Mouse (Mus musculus) kidney, postnatal 25 days (tissue): ENCODE data around the gene Emg1.

Experiments used
- DNase-seq, 2 experiments: peaks; one replicate each; pipeline ENCODE4 v3.0.0; 2021; ENCODE audit warnings: mixed read lengths in 2 of 2

Emg1 gene

DNA sequence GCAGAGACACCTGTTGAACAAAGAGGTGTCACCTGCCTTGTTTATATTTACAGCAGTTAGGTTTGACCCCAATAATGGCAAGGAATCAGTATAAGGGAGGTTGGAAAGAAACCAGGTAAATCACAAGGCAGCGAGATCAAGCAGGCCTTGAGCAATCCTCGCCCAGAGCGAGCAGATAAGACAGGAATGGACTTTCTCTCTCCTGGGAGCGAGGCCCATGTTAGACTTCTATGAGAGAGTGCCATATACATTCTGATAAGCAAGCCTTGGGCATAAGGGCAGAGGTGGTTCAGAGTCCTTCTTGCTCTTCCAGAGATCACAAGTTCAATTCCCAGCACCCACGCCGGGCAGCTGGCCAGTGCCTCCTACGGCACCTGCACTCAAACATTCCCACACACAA lies 33.2 kb downstream of the Emg1 start:
- no peak for DNase-seq

DNA sequence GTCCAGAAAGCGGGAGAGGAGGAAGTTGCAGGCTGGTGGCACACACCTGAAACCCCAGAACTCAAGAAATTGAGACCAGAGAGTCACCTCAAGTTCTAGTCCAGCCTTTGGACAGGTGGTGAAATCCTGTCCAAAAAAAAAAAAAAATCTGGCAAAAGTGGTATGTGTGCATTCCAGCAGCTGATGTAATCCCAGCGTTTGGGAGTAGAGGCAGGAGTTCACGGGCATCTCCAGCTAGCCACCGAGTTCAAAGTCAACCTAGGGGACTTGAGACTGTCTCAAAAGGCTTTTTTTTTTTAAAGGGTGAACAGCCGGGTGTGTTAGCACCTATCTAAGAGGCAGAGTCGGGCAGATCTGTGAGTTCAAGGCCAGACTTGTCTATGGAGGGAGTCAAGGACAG lies 35.8 kb downstream of the Emg1 start:
- peak in 1 of 2 experiments; percentile 56 for DNase-seq

DNA sequence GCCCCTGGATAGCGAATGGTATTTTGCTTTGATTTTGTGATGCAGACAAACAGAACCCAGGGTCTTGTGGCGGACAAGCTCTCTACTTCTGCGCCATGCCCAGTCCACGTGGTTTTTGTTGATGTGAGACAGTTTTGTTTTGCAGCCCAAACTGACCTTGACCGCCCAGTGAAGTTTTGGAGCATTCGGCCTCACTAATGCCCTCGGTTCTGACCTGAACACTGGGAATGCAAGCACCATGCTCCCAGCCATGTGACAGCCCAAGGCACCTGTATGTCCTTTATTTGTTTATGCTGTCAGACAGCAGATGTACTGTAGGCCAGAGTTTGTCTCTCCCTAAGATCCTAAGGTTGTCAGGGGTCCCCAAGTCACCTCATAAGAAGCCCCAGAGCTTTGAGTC lies 37.4 kb downstream of the Emg1 start:
- DNase-seq, result peak; percentile 51 to 69

DNA sequence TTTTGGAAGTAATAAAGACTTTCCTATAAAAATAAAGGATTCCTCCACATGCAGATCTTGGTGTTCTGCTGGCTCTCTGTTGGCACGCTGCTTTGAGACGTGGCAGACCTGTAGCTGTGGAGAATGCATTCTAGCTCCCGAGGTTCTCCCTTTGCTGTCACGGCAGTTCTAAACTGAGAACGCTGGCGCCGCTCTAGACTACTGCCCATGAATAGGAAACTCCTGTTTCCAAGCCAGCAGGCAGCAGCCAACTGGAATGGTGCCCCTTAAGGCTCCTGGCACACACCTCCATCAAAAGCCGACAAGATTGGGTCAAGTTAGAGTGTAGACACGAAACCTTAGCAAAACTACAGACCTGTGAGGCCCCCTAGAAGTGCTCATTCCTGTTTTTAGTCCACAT lies 38.4 kb downstream of the Emg1 start:
- DNase-seq, result peak; percentile 37 to 66

DNA sequence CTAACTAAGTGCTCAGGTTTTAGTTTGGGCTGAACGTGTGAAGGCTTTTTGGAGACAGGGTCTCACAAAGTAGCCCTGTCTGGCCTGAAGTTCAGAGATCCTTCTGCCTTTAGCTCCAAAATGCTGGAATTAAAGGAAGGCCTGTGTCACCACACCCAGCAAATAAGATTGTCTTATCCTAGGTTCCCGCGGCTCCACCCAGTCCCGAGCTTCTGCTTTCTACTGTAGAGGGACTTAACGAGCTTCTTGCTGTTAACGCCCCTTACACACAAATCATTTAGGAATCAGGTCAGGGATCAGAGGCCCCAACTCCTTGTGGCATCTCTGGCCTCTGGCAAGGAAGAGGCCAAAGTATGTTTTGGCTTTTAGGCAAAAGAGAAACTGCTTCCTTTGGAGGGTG lies 39.9 kb downstream of the Emg1 start:
- no peak for DNase-seq

DNA sequence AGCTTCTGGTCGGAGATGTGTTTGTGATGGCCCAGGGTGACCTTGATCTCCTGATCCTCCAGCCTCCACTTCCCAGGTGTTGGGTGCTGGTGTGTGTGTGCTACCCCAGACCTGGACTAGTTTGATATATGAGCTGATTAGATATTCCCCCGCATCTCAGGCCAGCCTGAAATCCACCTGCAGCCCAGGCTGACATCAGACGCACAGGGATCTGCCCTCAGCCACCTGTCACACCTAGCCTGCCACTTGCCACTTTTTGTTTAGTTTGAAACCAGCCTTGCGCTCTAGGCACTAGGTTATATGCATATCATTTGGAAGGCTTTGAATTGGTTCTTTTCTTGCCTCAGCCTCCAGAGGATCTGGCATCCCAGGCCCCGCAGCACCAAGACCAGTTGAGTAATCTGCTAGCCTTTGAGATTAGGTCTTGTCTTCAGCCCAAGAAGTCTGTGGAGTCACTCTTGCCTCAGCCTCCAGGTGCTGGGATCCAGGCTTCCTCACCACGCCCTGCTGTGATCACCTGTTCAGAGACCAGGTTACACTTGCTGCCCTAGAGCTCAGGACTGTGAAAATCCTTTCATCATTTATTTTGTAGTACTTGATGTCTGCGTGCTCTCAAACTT lies 41.6 kb downstream of the Emg1 start:
- no peak for DNase-seq

DNA sequence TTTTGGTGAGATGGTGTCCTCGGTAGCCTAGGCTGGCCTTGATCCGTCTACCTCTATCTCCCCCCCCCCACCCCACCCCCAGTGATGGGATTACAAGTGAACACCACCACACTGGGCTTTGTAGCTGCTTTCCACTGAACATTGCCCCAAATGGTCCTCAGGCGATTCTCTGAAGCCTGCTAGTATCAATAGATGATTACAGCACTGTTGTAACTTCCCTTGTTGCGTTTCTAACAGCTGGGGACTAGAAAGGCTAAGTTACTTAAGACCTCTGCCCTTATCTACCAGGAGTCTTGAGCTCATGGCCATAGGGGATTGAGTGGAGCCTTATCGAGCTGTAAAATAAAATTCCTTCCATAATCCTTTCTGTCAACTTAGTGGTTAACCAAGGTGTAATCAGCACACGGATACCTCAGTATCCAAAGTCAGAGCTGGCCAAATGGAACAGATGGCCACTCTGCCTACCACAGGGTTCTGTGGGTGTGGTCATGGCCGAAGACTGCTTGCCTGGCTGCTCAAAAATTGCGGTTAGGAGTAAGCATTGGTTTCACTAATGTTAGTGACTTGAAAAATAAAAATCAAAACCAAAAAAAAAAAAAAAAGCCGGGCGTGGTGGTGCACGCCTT lies 42.6 kb downstream of the Emg1 start:
- DNase-seq, result no peak

DNA sequence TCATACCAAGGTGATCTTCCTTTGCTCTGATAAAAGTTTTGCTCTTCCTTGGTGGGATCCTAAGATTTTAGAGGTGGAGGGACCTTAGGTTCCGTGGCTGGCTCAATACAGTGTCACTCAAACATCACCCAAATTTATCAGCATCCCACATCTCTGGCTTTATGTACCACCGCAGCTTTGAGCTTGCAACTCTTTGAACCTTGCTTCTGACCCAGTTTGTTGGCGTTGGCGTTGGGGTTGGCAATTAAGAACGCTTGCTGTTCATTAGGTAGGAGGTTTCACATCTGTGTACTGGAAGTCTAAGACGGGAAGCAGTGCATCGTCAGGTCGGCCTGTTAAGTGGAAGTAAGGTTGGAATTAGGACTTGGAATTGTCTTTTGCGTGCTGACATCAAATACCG lies 47.0 kb downstream of the Emg1 start:
- DNase-seq, result no peak

DNA sequence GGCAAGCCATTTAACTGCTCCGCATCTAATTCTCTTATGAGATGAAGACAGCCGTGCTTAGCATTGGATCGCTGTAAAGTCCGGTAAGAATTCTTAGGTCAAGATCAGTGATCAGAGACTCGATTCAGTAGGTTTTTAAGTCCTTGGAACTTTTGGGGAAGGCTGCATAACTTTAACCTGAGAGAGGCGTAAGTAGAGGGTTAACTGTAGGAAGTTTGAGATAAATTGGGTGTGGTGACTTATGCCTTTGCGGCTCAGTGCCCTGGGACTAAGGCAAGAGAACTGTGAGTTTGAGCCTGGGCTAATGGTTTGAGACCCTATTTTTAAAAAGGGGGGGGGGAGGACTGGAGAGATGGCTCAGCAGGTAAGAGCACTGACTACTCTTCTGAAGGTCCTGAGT lies 47.7 kb downstream of the Emg1 start:
- DNase-seq, result no peak

DNA sequence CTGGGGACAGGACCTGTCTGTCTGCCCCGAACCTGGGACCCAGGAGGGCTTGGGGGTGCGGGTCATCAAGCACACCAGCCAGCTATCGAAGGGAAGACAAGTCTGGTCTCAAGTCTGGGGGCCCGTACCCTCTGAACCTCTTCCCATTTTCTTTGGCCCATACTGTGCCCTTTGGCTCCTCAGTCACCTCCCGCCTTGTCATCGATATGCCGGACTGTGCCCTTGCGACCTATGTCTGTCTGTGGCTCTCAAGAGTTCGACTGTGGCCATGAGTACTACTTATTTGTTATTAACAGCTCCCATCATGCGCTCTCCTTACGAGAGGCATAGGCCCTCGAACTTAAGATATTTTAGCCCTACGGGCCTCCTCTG lies 48.6 kb downstream of the Emg1 start:
- DNase-seq, result no peak

DNA sequence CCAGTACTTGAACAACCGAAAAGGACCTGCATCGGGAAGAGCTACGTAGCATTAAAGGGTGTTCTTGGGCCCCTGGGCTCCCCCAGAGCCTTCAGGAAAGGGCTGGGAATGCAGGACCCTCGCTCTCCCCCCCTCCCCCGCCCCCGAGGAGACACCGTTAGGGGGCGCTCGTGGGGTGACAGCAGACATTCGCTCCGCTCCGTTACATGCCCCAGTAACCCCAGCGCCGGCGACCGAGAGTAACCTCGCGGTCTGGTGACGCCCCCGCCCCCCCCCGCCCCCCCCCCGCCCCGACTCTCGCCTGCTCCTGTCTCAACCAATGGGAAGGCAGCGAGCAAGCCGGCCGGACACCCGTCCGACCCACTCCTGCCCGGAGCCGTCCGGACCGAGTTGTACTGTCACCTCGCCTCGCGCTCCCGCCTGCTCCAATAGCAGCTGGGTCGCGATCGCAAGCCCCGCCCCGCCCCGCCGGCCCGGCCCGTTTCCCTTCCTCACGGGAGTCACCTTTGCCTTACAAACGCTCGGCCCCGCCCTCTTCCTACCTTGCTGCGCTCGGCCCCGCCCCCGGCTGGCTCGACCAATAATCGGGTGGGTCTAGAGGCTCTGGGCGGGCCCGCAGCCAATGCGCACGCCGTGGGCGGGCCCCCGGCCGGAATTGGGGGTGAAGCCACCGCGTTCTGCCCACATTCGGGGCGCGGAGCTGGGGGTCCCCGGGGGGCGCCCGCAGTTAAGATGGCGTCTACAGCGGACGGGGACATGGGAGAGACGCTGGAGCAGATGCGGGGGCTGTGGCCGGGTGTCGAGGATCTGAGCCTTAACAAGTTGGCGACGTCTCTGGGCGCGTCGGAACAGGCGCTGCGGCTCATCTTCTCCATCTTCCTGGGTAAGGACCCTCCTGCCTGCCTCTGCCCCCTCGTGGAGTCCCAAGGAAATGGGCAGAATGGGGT lies 49.2 kb downstream of the Emg1 start, which contains the start of gene Lpcat3:
TSS of gene Lpcat3 (plus strand) at position 551 of the 947 bp plus-strand sequence.
- peak; percentile 100 for DNase-seq

DNA sequence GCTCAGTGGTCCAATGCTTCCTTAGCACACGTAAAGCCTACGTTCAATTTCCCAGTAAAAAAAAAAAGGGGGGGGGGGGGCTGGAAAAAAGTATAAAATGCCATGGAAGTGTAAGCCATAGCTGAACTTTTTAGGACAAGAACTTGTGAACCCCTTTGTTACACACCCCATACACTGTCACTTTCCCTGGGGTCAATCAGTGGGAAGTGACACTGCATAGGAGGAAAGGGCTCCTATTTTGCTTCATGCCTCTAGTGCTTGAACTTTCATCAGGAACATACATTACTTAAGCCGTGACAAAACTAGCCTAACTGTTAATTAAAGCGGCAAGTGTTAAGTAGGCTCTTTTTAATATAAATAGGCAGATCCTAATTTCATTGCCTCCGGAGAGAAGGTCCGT lies 50.0 kb downstream of the Emg1 start:
- no peak for DNase-seq

DNA sequence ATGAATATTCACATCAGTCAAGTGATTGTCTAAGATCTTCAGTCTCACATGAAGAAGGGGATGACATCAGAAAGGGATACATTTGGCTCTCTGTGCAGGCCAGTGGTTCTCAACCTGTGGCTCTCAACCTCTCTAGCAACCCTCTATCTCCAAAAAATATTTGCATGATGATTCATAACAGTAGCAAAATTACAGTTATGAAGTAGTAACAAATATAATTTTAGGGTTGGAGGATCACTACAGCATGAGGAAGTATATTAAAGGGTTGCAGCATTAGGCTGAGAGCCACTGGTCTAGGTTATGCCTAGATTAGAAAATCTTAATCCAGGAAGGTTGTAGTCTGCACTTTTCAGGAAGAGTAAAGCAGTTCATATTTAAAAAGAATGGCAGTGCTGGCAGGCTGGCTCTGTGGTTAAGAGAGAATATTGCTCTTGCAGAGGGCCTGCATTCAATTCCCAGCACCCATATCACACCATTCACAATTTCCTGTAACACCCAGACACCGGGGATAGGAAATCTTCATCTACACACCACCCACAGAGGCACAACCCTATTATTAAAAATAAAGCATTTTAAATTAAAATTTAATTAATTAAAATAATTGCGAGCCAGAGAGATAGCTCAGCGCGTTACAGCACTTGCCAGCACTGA lies 50.7 kb downstream of the Emg1 start:
- DNase-seq, result no peak

DNA sequence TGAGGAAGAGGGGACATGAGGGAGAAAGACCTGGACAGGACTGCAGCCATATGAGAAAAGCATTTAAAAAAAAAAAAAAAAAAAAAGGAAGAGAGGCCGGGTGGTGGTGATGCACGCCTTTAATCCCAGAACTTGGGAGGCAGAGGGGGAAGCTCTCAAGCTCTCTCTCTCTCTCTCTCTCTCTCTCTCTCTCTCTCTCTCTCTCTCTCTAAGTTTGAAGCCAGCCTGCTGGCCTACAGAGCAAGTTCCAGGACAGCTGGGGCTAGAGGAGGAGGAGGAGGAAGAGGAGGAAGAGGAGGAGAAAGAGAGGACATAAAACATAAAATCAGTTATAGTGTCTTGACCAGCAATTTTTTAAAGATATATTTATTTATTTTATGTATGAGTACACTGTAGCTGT lies 53.9 kb downstream of the Emg1 start:
- DNase-seq, result no peak

DNA sequence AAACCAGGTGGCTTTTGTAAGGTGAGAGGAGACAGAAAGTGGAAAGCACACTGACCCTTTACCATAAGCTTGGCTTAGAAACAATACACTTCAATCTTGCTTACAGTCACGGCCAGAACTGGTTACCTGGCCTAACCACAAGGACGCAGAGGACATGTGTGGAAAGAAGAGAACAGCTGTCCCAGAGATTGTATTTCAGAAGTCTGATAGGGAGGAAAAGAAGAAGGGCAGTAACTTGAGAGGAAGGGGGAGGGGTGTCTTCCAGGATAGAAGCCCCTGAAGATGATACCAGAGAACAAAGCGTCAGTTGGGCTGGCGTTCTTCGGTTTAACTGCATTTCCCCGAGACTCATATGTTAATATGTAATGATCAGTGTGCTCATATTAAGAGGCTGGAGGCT lies 56.1 kb downstream of the Emg1 start:
- no peak for DNase-seq
